Mouse (Mus musculus) stomach, embryonic 16.5 days (tissue): ENCODE measurements at regions not wholly inside any gene's neighbourhood (a gene's known extent, or its start where the extent isn't known, plus 50 kb on each side); places are given as distances from the start of the nearest gene placed in this dataset.
A peak's percentile ranks its signal among the peaks of the same experiment; 100 is the strongest.
"Not testable (repeated sequence)": the region's sequence is repeated elsewhere in the genome, so short reads cannot be mapped to it uniquely, and the experiment has no call there.

Experiments used
- ATAC-seq: fragments of 200-750 bp; cut with Nextera tagmentation; 2 replicates; pipeline ENCODE4 v1.8.0; 2017; ENCODE audit warnings: moderate number of reproducible peaks, moderate TSS enrichment; ENCODE audit not compliant: insufficient read depth, low FRiP score
- H3K27ac ChIP-seq: fragments of 300-500 bp; sonication (generic); 2 replicates; pipeline ENCODE4 v1.5.1; 2014; ENCODE audit warnings: low read length
- H3K27me3 ChIP-seq: fragments of 300-500 bp; sonication (generic); 2 replicates; pipeline ENCODE4 v1.6.1; 2014; ENCODE audit warnings: low read length, control low read depth, mixed read lengths; ENCODE audit not compliant: control insufficient read depth, insufficient read depth
- H3K36me3 ChIP-seq: fragments of 300-500 bp; sonication (generic); 2 replicates; pipeline ENCODE4 v1.6.1; 2014; ENCODE audit warnings: low read length; ENCODE audit not compliant: control insufficient read depth, insufficient read depth
- H3K4me1 ChIP-seq: fragments of 300-500 bp; sonication (generic); 2 replicates; pipeline ENCODE4 v1.6.1; 2014; ENCODE audit warnings: low read length, control low read depth, mixed read lengths; ENCODE audit not compliant: control insufficient read depth, insufficient read depth
- H3K4me2 ChIP-seq: fragments of 300-500 bp; sonication (generic); 2 replicates; pipeline ENCODE4 v1.6.1; 2014; ENCODE audit warnings: low read depth, low read length, mixed read lengths
- H3K4me3 ChIP-seq: fragments of 300-500 bp; sonication (generic); replicated peaks from 2 replicates; pipeline ENCODE4 v1.5.1; 2014; ENCODE audit warnings: mild to moderate bottlenecking, low read length
- H3K9ac ChIP-seq: fragments of 300-500 bp; sonication (generic); 2 replicates; pipeline ENCODE4 v1.6.1; 2014; ENCODE audit warnings: low read length
- H3K9me3 ChIP-seq: fragments of 300-500 bp; sonication (generic); replicated peaks from 2 replicates; pipeline ENCODE4 v1.6.1; 2016; ENCODE audit warnings: low read length, control low read depth; ENCODE audit not compliant: control insufficient read depth
- WGBS: fragments of 180-500 bp; shearing (Covaris S2); extraction: QIAGEN DNeasy Blood & Tissue Kit; methylation state at CpG from one replicate; pipeline ENCODE4 v1.1.7; 2014; 5-methylcytosine and 5-hydroxymethylcytosine counted together

DNA sequence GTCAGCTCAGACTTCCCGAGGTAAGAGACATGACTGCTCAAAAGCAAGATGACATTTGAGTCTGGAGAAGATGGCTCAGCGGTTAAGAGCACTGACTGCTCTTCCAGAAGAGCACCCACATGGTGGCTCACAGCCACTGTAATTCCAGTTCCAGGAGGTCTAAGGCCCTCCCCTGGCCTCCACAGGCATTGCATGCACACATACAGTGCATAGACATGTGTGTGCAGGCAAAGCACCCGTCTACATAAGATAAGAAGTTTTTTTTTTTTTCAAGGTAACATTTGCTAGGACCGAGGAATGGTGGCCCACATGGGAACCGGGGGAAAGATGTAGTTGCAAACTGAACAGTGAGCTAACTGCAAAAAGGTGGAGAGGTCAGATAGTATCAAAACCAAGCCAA lies 139.3 kb downstream of the Katnal1 start:
- no peak overlapping the region for H3K27ac ChIP-seq

DNA sequence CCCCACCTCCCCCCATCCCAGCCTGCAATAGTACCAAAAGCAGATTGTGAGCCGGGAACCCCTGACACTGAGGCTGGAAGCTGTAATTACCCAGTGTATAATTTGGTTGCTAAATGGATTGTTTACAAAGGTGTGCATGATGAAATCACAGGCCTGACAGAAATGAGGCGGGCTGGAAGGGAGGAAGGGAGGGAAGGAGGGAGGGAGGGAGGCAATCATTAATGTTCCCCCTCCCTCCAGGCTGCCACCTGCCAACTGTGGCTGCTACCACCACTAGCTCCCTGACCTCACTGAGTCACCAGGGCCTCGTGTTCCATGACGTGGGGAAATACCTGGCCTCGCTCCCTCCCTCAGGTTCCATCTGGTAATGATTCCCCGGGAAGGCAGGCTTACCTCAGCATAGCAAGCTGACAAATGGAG lies 140.0 kb downstream of the Katnal1 start:
- H3K9me3 ChIP-seq: no peaks in the 10 kb centered on the region
- H3K4me1 ChIP-seq: 0 out of 2 replicates have a peak, but pooled peaks cover 7% of the 10 kb centered on the region
- 0 out of 2 replicates have a peak overlapping the region, but pooled peaks have one; percentile 14 for H3K27ac ChIP-seq
- no peak overlapping the region for H3K4me3 ChIP-seq
- H3K27me3 ChIP-seq: no peaks in the 10 kb centered on the region
- H3K4me2 ChIP-seq: no peak overlapping the region
- no peaks in the 10 kb centered on the region for H3K36me3 ChIP-seq
- peak; percentile 35 for ATAC-seq
- WGBS: 30% methylated on average over 6 of the region's 6 CpGs
- H3K9ac ChIP-seq: no peak overlapping the region

More for the DNA sequence above, 139.3 kb downstream of the Katnal1 start:
- Histone ChIP-seq H3K4me1 (0 out of 2 replicates have a peak, but pooled peaks cover 7% of the 10 kb centered on the region), H3K36me3 (no peaks in the 10 kb centered on the region), H3K27me3 (no peaks in the 10 kb centered on the region), H3K9ac (no peak overlapping the region), H3K4me3 (no peak overlapping the region), H3K9me3 (no peaks in the 10 kb centered on the region), H3K4me2 (no peak overlapping the region)
- no peak for ATAC-seq
- WGBS: 67% methylated on average over 5 of the region's 5 CpGs

DNA sequence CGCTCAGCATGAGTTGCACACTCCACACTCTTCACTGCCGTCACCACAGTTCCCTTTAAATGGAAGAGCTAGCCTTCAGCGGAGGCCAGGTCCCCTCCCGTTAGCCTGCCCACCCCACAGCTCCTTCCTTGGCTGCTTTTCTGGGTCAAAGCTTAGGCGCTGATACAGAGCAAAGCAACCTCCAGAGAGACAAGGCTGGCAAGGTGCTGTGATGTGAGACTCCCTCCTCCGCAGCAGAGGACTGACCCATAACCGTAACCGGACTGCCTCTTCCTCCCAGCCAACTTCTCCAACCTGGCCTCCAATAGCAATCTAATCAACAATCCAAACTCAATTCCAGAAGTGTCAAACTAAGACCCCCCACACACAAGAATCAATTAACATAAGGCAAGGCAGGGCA lies 140.4 kb downstream of the Katnal1 start:
- Histone ChIP-seq H3K36me3 (no peaks in the 10 kb centered on the region), H3K4me1 (0 out of 2 replicates have a peak, but pooled peaks cover 7% of the 10 kb centered on the region), H3K9me3 (no peaks in the 10 kb centered on the region), H3K4me3 (no peak overlapping the region), H3K9ac (no peak overlapping the region), H3K27me3 (no peaks in the 10 kb centered on the region), H3K27ac (no peak overlapping the region), H3K4me2 (no peak overlapping the region)
- WGBS: 84% methylated on average over 8 of the region's 8 CpGs
- ATAC-seq: no peak

DNA sequence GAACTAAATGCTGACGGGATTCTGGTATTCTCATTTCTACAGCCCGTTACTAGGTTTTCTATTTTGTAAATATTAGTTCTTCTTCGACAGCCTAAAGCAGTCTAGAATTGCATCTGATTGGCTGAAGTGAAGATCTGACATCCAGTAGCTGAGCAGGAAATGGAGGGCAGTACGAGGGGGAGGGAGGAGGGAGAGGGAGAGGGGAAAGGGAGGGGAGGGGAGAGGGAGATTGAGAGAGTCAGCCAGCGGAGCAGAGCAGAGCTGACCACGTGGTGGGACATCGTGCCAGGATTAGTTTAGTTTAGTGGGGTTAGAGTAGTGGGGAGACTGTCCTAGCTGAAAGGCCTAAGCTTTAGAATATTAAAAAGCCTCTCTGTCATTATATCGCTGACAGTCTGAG lies 141.8 kb downstream of the Katnal1 start:
- Histone ChIP-seq H3K9ac (no peak overlapping the region), H3K36me3 (no peaks in the 10 kb centered on the region), H3K27me3 (no peaks in the 10 kb centered on the region), H3K27ac (peak overlapping the region; percentile 32; the same call in 1 of the 2 replicates), H3K4me2 (no peak overlapping the region), H3K4me3 (no peak overlapping the region), H3K9me3 (no peaks in the 10 kb centered on the region), H3K4me1 (0 out of 2 replicates have a peak, but pooled peaks cover 2% of the 10 kb centered on the region)
- ATAC-seq: peak; percentile 91
- 10% methylated on average over 8 of the region's 8 CpGs for WGBS

DNA sequence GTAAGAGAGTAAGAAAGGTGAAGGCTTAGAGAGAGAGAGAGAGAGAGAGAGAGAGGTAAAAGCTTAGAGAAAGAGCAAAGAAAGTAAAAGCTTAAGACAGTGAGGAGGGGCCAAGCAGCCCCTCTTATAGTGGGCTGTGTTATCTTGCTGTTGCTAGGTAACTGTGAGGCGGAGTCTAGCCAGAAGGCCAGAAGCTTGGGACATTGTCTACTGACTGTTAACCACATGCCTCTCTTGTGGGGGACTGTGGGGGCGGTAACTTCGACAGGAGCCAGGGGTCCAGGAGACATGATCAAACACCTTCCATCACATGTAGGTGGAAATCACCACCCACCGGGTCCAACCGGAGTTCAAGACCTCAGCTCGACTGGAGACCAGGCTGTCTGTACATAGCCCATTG lies 148.0 kb downstream of the Katnal1 start:
- not testable (repeated sequence) for ATAC-seq, H3K27me3 ChIP-seq, H3K9me3 ChIP-seq, H3K4me3 ChIP-seq, H3K4me1 ChIP-seq, H3K9ac ChIP-seq, H3K36me3 ChIP-seq, H3K27ac ChIP-seq, H3K4me2 ChIP-seq
- 52% methylated on average over 6 of the region's 6 CpGs for WGBS

DNA sequence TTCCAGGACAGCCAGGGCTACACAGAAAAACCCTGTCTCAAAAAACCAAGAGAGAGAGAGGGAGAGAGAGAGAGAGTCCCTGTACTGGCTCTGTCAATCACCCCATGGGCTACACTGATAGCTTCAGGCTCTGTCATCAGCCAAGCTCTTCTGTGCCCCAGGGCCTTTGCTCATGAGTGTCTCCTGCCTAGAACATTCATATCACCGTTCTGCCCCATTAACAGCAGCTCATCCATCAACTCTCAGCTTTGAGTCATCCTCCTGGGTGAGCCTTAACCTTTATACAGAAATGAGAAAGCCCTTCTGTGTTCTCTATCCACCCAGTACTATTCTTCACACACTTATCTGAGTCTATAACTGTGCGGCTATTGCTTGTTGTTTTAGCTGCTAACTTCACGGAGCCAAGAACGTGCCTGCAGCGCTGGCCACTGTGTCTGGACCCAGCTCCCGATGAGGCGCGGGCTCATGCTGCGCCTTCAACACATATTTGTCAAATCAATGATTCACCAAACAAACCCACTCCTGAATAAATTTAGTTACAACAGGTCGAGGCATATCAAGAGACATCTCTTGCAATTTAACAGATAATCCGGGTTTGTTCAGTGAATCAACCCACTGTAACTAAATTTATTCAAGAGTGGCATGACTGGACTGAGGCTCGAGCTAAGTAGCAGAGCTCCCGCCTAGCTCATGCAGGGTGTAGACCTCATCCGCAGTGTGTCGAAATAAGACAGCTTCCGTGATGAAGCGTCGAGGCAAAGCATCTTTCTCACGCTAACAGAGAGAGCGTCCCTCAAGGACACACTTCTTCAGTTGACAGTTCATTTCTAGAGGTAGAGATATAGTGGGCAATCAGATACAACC lies 152.1 kb downstream of the Katnal1 start:
- Histone ChIP-seq H3K4me3 (no peak overlapping the region), H3K27me3 (no peaks in the 10 kb centered on the region), H3K4me1 (no peaks in the 10 kb centered on the region), H3K36me3 (no peaks in the 10 kb centered on the region), H3K9me3 (no peaks in the 10 kb centered on the region), H3K27ac (no peak overlapping the region), H3K4me2 (no peak overlapping the region), H3K9ac (no peak overlapping the region)
- peak; percentile 59; the same call in 1 of the 2 replicates for ATAC-seq
- WGBS: 62% methylated on average over 20 of the region's 20 CpGs

DNA sequence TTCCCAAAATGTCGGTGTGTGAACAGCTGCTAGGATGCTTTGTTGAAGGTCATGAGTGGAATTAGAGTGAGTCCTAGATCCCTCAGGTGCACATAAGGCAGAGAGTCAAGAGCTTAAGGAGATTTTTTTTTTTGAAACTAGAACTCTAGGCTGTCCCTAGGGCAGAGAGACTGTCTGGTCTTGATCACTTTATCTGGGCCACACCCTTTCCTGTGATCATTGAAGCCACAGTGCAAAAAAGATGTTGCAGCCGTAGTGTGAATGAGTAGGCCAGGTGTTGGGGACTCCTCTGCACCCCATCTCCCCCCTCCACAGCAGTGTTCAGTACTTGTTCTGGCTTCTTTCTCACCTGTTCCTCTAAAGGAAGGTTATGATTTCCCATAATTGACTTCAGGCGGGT lies 153.9 kb downstream of the Katnal1 start:
- Histone ChIP-seq H3K27ac (no peak overlapping the region), H3K4me1 (no peaks in the 10 kb centered on the region), H3K9ac (no peak overlapping the region), H3K9me3 (no peaks in the 10 kb centered on the region), H3K36me3 (no peaks in the 10 kb centered on the region), H3K4me2 (no peak overlapping the region), H3K27me3 (no peaks in the 10 kb centered on the region), H3K4me3 (no peak overlapping the region)
- ATAC-seq: no peak
- 74% methylated on average over 3 of the region's 3 CpGs for WGBS

DNA sequence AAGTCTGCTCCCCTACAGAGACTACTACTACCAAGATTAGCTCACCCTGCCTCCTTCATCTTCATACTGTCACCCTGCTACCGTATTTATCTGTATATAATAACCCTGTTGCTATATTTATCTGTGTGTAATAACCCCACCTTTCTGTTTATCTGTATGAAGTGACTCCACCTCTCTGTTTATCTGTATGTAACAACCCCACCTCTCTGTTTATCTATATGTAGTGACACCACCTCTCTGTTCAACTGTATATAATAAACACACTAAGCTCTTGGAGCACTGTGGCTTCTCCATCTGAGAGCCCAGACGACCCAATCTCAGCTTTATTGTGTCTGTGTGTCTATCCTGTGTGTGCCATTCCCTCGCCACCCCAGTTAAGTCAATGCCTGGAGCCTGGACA lies 154.7 kb downstream of the Katnal1 start:
- Histone ChIP-seq H3K9me3 (peaks cover 5% of the 10 kb centered on the region), H3K27ac (no peak overlapping the region), H3K27me3 (no peaks in the 10 kb centered on the region), H3K9ac (no peak overlapping the region), H3K4me1 (no peaks in the 10 kb centered on the region), H3K36me3 (no peaks in the 10 kb centered on the region; the same call in 1 of the 2 replicates), H3K4me2 (no peak overlapping the region), H3K4me3 (no peak overlapping the region)
- WGBS: 43% methylated on average over 3 of the region's 3 CpGs
- ATAC-seq: no peak

DNA sequence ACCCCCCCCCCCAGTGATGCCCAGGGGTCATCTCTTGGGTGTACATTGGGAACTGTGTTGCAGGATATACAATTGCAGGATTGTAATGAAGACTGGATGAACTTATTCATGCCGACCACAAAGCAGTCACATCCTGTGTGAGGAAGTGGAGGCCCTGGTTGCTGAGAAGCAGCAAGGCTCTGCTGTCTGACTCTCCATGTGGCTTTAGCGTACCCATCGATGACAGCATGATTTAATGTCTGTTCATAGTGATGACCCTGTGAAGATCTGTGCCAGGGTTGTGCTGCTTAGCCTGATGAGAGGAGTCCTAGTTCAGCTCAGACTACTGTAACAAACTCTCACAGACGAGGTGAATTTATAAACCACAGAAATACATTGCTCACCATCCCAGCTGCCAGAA lies 159.7 kb downstream of the Katnal1 start:
- Histone ChIP-seq H3K4me2 (no peak overlapping the region), H3K9ac (no peak overlapping the region), H3K27me3 (no peaks in the 10 kb centered on the region), H3K36me3 (no peaks in the 10 kb centered on the region; the same call in 1 of the 2 replicates), H3K27ac (no peak overlapping the region), H3K9me3 (peaks cover 5% of the 10 kb centered on the region), H3K4me3 (no peak overlapping the region), H3K4me1 (no peaks in the 10 kb centered on the region)
- ATAC-seq: no peak
- 74% methylated on average over 4 of the region's 4 CpGs for WGBS
